Mouse (Mus musculus) midbrain, embryonic 14.5 days (tissue): Measurements from ENCODE around the gene Nsun5. TPM values are rescaled to one million over a fixed set of nuclear protein-coding genes. Genes with fewer than 3 reads are reported as not detected.
A peak's percentile ranks its signal among the peaks of the same experiment; 100 is the strongest.

ENCODE experiments used
- ATAC-seq: fragments of 200-750 bp; cut with Nextera tagmentation; 2 replicates; pipeline ENCODE4 v1.8.0; 2017; ENCODE audit warnings: moderate number of reproducible peaks, moderate library complexity; ENCODE audit not compliant: low FRiP score, low TSS enrichment
- DNase-seq: peaks from one replicate; pipeline ENCODE4 v3.0.0-alpha.2; 2015
- H3K27ac ChIP-seq: fragments of 300-500 bp; sonication (generic); replicated peaks from 2 replicates; pipeline ENCODE4 v1.5.1; 2014; ENCODE audit warnings: mild to moderate bottlenecking, low read depth, low read length, moderate library complexity
- H3K27me3 ChIP-seq: fragments of 300-500 bp; sonication (generic); 2 replicates; pipeline ENCODE4 v1.6.1; 2014; ENCODE audit warnings: low read length, control low read depth, mixed read lengths; ENCODE audit not compliant: control insufficient read depth, insufficient read depth
- H3K36me3 ChIP-seq: fragments of 300-500 bp; sonication (generic); 2 replicates; pipeline ENCODE4 v1.6.1; 2014; ENCODE audit warnings: low read length, control low read depth; ENCODE audit not compliant: control insufficient read depth, insufficient read depth
- H3K4me1 ChIP-seq: fragments of 300-500 bp; sonication (generic); 2 replicates; pipeline ENCODE4 v1.6.1; 2014; ENCODE audit warnings: mild to moderate bottlenecking, antibody characterized with exemption, low read length, control low read depth; ENCODE audit not compliant: control insufficient read depth, insufficient read depth
- H3K4me2 ChIP-seq: fragments of 300-500 bp; sonication (generic); 2 replicates; pipeline ENCODE4 v1.6.1; 2014; ENCODE audit warnings: mild to moderate bottlenecking, low read length, moderate library complexity
- H3K4me3 ChIP-seq: fragments of 300-500 bp; sonication (generic); replicated peaks from 2 replicates; pipeline ENCODE4 v1.5.1; 2014; ENCODE audit warnings: low read depth, low read length
- H3K9ac ChIP-seq: fragments of 300-500 bp; sonication (generic); replicated peaks from 2 replicates; pipeline ENCODE4 v1.6.1; 2014; ENCODE audit warnings: mild to moderate bottlenecking, low read length, moderate library complexity
- H3K9me3 ChIP-seq: fragments of 300-500 bp; sonication (generic); 2 replicates; pipeline ENCODE4 v1.6.1; 2016; ENCODE audit warnings: low read length, control low read depth, mixed read lengths; ENCODE audit not compliant: control insufficient read depth
- WGBS: fragments of 180-500 bp; shearing (Covaris S2); extraction: QIAGEN DNeasy Blood & Tissue Kit; methylation state at CpG from one replicate; pipeline ENCODE4 v1.1.7; 2014; 5-methylcytosine and 5-hydroxymethylcytosine counted together
- polyA plus RNA-seq: library from polyadenylated mRNA; unstranded; fragments of >200 nt; fragmentation: Nextera tagmentation; extraction: Ambion mirVana; gene quantifications from 2 replicates; pipeline ENCODE4 v1.2.1, GENCODE M21; 2014

Gene Nsun5
- polyA plus RNA-seq, 1 experiment from 2014 or later, result 21.9 TPM

- no peak overlapping the region for H3K9ac ChIP-seq
- no peak overlapping the region for H3K4me3 ChIP-seq
- no peak overlapping the region for H3K4me2 ChIP-seq
- peaks cover 97% of the 10 kb centered on the region for H3K36me3 ChIP-seq
- H3K27ac ChIP-seq, result no peak overlapping the region
- ATAC-seq (no peak), DNase-seq (no peak)
- H3K27me3 ChIP-seq, result no peaks in the 10 kb centered on the region
- no peaks in the 10 kb centered on the region for H3K4me1 ChIP-seq
- no peaks in the 10 kb centered on the region for H3K9me3 ChIP-seq
- 96% methylated on average over 4 of the region's 4 CpGs for WGBS
Observed at GRCm38 (mm10) chr5:135380681-135381080, 10.9 kb downstream of the Nsun5 start.

GRCm38 (mm10) chr5:135381356-135381925 lies 11.7 kb downstream of the Nsun5 start:
- WGBS, result 95% methylated on average over 10 of the region's 10 CpGs
- H3K4me2 ChIP-seq, result no peak overlapping the region
- H3K27me3 ChIP-seq, result no peaks in the 10 kb centered on the region
- H3K9me3 ChIP-seq, result no peaks in the 10 kb centered on the region
- H3K9ac ChIP-seq, result no peak overlapping the region
- no peak for ATAC-seq
- H3K36me3 ChIP-seq, result peaks cover 93% of the 10 kb centered on the region
- no peaks in the 10 kb centered on the region for H3K4me1 ChIP-seq
- H3K27ac ChIP-seq, result no peak overlapping the region
- no peak overlapping the region for H3K4me3 ChIP-seq
- DNase-seq, result no peak

- H3K27ac ChIP-seq, result no peak overlapping the region
- DNase-seq (no peak), ATAC-seq (no peak)
- H3K4me3 ChIP-seq, result no peak overlapping the region
- H3K9ac ChIP-seq, result no peak overlapping the region
- no peaks in the 10 kb centered on the region for H3K4me1 ChIP-seq
- WGBS, result 93% methylated on average over 7 of the region's 7 CpGs
- no peaks in the 10 kb centered on the region for H3K9me3 ChIP-seq
- H3K36me3 ChIP-seq, result peaks cover 96% of the 10 kb centered on the region
- H3K4me2 ChIP-seq, result no peak overlapping the region
- H3K27me3 ChIP-seq, result no peaks in the 10 kb centered on the region
Observed at GRCm38 (mm10) chr5:135382746-135383145, 13.0 kb downstream of the Nsun5 start.

GRCm38 (mm10) chr5:135383771-135384170 lies 14.0 kb downstream of the Nsun5 start:
- Histone ChIP-seq H3K9me3 (no peaks in the 10 kb centered on the region), H3K9ac (no peak overlapping the region), H3K27ac (no peak overlapping the region), H3K36me3 (peaks cover 96% of the 10 kb centered on the region), H3K4me1 (no peaks in the 10 kb centered on the region), H3K4me3 (no peak overlapping the region), H3K4me2 (no peak overlapping the region), H3K27me3 (no peaks in the 10 kb centered on the region)
- no peak for ATAC-seq
- WGBS, result 86% methylated on average over 10 of the region's 10 CpGs
- DNase-seq, result no peak

- peak; percentile 96 for DNase-seq
- ATAC-seq, result peak; percentile 83
- Histone ChIP-seq H3K4me3 (peak within 1 kb of the TSS; percentile 99), H3K27ac (peak within 1 kb of the TSS; percentile 82), H3K27me3 (no peaks in the 10 kb centered on the region), H3K9ac (peak within 1 kb of the TSS; percentile 97), H3K36me3 (peaks cover 30% of the 10 kb centered on the region), H3K4me1 (peaks cover 8% of the 10 kb centered on the region), H3K4me2 (peak within 1 kb of the TSS; percentile 80), H3K9me3 (no peaks in the 10 kb centered on the region)
- WGBS, result under 1% methylated on average over 104 of the region's 110 CpGs
Observed at GRCm38 (mm10) chr5:135394004-135394823, 24.5 kb downstream of the Nsun5 start, which contains the start of gene Pom121. Pom121 (minus strand) TSS chr5:135394546.

- no peak for ATAC-seq
- H3K27me3 ChIP-seq, result no peaks in the 10 kb centered on the region
- H3K27ac ChIP-seq, result no peak overlapping the region
- H3K4me3 ChIP-seq, result no peak overlapping the region
- H3K36me3 ChIP-seq, result peaks cover 15% of the 10 kb centered on the region
- no peaks in the 10 kb centered on the region for H3K9me3 ChIP-seq
- peak; percentile 76 for DNase-seq
- H3K4me1 ChIP-seq, result peaks cover 8% of the 10 kb centered on the region
- no peak overlapping the region for H3K9ac ChIP-seq
- 52% methylated on average over 5 of the region's 5 CpGs for WGBS
- H3K4me2 ChIP-seq, result no peak overlapping the region
Observed at GRCm38 (mm10) chr5:135395826-135396225, 26.1 kb downstream of the Nsun5 start.

- Histone ChIP-seq H3K9ac (no peak overlapping the region), H3K4me1 (no peaks in the 10 kb centered on the region), H3K4me2 (no peak overlapping the region), H3K9me3 (no peaks in the 10 kb centered on the region), H3K36me3 (no peaks in the 10 kb centered on the region), H3K27ac (no peak overlapping the region), H3K27me3 (no peaks in the 10 kb centered on the region), H3K4me3 (no peak overlapping the region)
- ATAC-seq, result no peak
- WGBS, result 72% methylated on average over 6 of the region's 6 CpGs
- DNase-seq, result no peak
Observed at GRCm38 (mm10) chr5:135399382-135399781, 29.6 kb downstream of the Nsun5 start.

GRCm38 (mm10) chr5:135400244-135400643 lies 30.5 kb downstream of the Nsun5 start:
- DNase-seq, result peak; percentile 92
- Histone ChIP-seq H3K4me1 (no peaks in the 10 kb centered on the region), H3K9ac (no peak overlapping the region), H3K36me3 (no peaks in the 10 kb centered on the region), H3K27me3 (no peaks in the 10 kb centered on the region), H3K27ac (no peak overlapping the region), H3K4me3 (no peak overlapping the region), H3K4me2 (no peak overlapping the region), H3K9me3 (no peaks in the 10 kb centered on the region)
- WGBS, result 6% methylated on average over 2 of the region's 2 CpGs
- ATAC-seq, result no peak

GRCm38 (mm10) chr5:135404623-135405022 lies 34.9 kb downstream of the Nsun5 start:
- Histone ChIP-seq H3K27me3 (no peaks in the 10 kb centered on the region), H3K4me3 (no peak overlapping the region), H3K4me1 (no peaks in the 10 kb centered on the region), H3K27ac (no peak overlapping the region), H3K4me2 (peak overlapping the region; percentile 33; the same call in 1 of the 2 replicates), H3K9ac (0 out of 2 replicates have a peak overlapping the region, but pooled peaks have one; percentile 16), H3K36me3 (peaks cover 6% of the 10 kb centered on the region), H3K9me3 (no peaks in the 10 kb centered on the region)
- WGBS, result 31% methylated on average over 20 of the region's 20 CpGs
- peak; percentile 81 for DNase-seq
- no peak for ATAC-seq
